Mouse (Mus musculus): ENCODE data around the gene Cmas. TPM values are rescaled to one million over a fixed set of nuclear protein-coding genes. Genes with fewer than 3 reads are reported as not detected.

Cmas gene
- 10 to 100 TPM in 22 of 26 experiments, 1 to 10 TPM in 4; 5.7 to 76.5 (median 31.4) TPM for total RNA-seq (2018; cell fraction: chromatin; rRNA removed)
- 10 to 100 TPM; 28.3 to 52.6 (median 38.4) TPM for total RNA-seq (2018; cell fraction: cytosol; rRNA removed)
- 10 to 100 TPM in 25 of 26 experiments, 1 to 10 TPM in 1; 9.8 to 56.1 (median 20.5) TPM for total RNA-seq (2018; cell fraction: nucleus; rRNA removed)
- 40.5 to 57.4 TPM (median 55.1 TPM) in 3 replicates for polyA plus RNA-seq (2018)

DNA sequence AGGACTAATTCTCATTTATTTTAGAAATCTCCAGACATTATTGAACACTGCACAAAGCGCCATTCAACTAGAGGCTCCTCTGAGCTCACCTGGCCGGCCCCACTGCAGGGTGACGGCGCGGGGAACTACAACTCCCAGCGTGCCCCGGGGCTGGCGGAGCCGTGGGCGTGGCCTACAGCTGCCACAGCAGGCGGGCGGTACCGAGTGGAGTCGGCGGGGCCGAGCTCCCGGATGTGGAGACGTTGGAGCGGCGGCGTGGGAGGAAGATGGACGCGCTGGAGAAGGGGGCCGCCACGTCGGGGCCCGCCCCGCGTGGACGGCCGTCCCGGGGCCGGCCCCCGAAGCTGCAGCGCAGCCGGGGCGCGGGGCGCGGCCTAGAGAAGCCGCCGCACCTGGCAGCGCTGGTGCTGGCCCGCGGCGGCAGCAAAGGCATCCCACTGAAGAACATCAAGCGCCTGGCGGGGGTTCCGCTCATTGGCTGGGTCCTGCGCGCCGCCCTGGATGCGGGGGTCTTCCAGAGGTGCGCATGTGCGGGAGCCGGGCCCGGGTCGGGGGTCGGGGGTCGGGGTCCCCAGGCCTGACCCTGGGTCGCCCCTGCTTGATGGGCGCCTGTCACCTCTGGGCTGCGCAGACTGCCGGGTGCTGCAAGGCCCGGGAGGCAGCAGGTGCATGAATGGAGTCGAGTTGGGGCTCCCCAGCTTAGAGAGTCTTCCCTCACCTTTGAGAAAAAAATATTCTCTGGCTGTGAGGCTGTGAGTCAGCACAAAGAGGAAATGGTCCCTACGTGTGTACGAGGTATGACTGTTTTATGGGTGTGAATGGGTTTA is at the start of gene Cmas:
Cmas (plus strand) TSS at position 180 of the 827 bp plus-strand sequence.
- H3K79me2 ChIP-seq (ENCODE audit: inconsistent target) = peaks cover 48% of the 10 kb centered on the region
- H3K4me3 ChIP-seq (ENCODE audit: inconsistent target) = peak within 1 kb of the TSS; percentile 62
- under 1% methylated on average over 68 of the region's 68 CpGs for WGBS (ENCODE audit: missing documents)
- H3K36me3 ChIP-seq (ENCODE audit: inconsistent target) = no peaks in the 10 kb centered on the region
- peak within 1 kb of the TSS; percentile 24 for H3K27ac ChIP-seq

GRCm38 (mm10) chr6:142706688-142707087 is 49.8 kb upstream of the Cmas start:
- Histone ChIP-seq H3K36me3 (ENCODE audit: inconsistent target) (no peaks in the 10 kb centered on the region), H3K79me2 (ENCODE audit: inconsistent target) (no peaks in the 10 kb centered on the region), H3K27ac (no peak overlapping the region), H3K4me3 (ENCODE audit: inconsistent target) (no peak overlapping the region)
- WGBS (ENCODE audit: missing documents) = 82% methylated on average over 3 of the region's 3 CpGs

GRCm38 (mm10) chr6:142708369-142708768 is 48.1 kb upstream of the Cmas start:
- 66% methylated on average over 6 of the region's 6 CpGs for WGBS (ENCODE audit: missing documents)
- H3K36me3 ChIP-seq (ENCODE audit: inconsistent target) = no peaks in the 10 kb centered on the region
- no peak overlapping the region for H3K27ac ChIP-seq
- no peak overlapping the region for H3K4me3 ChIP-seq (ENCODE audit: inconsistent target)
- H3K79me2 ChIP-seq (ENCODE audit: inconsistent target) = no peaks in the 10 kb centered on the region

DNA sequence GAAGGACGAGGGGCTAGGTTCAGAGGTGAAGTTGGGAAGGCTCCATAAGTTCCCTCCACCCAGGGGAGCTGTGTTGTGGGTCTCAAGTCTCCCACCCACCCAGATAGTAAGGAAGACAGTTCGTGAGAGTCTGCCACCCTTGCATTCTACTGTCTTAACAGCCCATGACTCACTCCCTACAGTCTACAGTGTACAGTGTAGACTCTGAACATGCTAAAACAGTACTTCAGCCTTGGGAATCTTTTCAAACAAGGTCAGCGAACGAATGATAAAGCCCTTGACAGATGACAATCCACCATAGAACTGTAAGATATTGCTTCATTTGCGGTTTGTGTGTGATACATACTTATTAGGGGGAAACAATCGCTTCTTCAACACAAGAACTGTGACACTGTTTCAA is 45.8 kb upstream of the Cmas start:
- no peak overlapping the region for H3K27ac ChIP-seq
- WGBS (ENCODE audit: missing documents) = 97% methylated on average over 6 of the region's 6 CpGs
- no peaks in the 10 kb centered on the region for H3K36me3 ChIP-seq (ENCODE audit: inconsistent target)
- no peak overlapping the region for H3K4me3 ChIP-seq (ENCODE audit: inconsistent target)
- no peaks in the 10 kb centered on the region for H3K79me2 ChIP-seq (ENCODE audit: inconsistent target)

- Histone ChIP-seq H3K27ac (no peak overlapping the region), H3K79me2 (ENCODE audit: inconsistent target) (no peaks in the 10 kb centered on the region), H3K4me3 (ENCODE audit: inconsistent target) (no peak overlapping the region), H3K36me3 (ENCODE audit: inconsistent target) (no peaks in the 10 kb centered on the region)
- 35% methylated on average over 3 of the region's 4 CpGs for WGBS (ENCODE audit: missing documents)
These were observed 45.4 kb upstream of the Cmas start for GRCm38 (mm10) chr6:142711106-142711505.

DNA sequence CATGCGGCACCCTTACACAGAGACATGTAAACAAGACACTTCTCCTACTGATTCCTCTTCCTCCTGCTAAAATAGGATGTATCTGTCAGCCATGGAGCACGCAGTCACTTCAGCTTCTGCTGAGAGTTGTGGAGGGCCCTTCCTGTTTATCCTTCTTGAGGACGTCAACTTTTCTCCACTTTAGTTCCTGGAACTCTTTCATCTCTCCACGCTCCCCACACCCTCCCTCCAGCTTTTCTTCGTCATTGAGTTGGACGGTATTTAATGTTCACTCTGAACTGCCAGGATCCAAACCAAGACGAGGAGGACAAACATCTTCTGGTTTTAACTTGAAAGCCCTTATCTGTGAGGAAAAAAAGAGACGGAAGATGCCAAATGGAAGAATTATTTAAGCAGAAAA is 41.5 kb upstream of the Cmas start:
- no peak overlapping the region for H3K27ac ChIP-seq
- H3K79me2 ChIP-seq (ENCODE audit: inconsistent target) = no peaks in the 10 kb centered on the region
- no peaks in the 10 kb centered on the region for H3K36me3 ChIP-seq (ENCODE audit: inconsistent target)

DNA sequence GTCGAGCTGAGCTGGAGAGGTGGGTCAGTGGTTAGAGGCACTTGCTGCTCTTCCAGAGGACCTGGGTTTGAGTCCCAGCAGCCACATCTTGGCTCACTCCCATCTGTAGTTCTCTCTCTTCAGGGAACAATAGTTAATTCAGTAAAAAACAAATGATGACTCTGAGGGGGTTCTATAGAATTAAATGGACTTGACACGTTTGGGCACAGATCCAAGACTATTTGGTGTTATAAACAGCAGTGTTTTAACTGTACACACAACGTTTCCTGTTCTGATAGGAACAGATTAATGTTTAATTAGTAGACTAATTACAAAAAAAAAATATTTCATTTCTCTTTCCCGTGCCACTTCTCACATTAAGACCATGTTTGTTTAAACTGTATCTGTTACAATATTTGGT is 39.3 kb upstream of the Cmas start:
- WGBS (ENCODE audit: missing documents) = 88% methylated on average over 4 of the region's 4 CpGs
- Histone ChIP-seq H3K36me3 (ENCODE audit: inconsistent target) (no peaks in the 10 kb centered on the region), H3K27ac (no peak overlapping the region), H3K4me3 (ENCODE audit: inconsistent target) (no peak overlapping the region), H3K79me2 (ENCODE audit: inconsistent target) (no peaks in the 10 kb centered on the region)

More for the DNA sequence above, 41.5 kb upstream of the Cmas start:
- 81% methylated on average over 8 of the region's 8 CpGs for WGBS (ENCODE audit: missing documents)
- H3K4me3 ChIP-seq (ENCODE audit: inconsistent target) = no peak overlapping the region

GRCm38 (mm10) chr6:142718167-142718566 is 38.3 kb upstream of the Cmas start:
- 90% methylated on average over 7 of the region's 7 CpGs for WGBS (ENCODE audit: missing documents)
- H3K4me3 ChIP-seq (ENCODE audit: inconsistent target) = no peak overlapping the region
- H3K79me2 ChIP-seq (ENCODE audit: inconsistent target) = no peaks in the 10 kb centered on the region
- no peak overlapping the region for H3K27ac ChIP-seq
- H3K36me3 ChIP-seq (ENCODE audit: inconsistent target) = no peaks in the 10 kb centered on the region

DNA sequence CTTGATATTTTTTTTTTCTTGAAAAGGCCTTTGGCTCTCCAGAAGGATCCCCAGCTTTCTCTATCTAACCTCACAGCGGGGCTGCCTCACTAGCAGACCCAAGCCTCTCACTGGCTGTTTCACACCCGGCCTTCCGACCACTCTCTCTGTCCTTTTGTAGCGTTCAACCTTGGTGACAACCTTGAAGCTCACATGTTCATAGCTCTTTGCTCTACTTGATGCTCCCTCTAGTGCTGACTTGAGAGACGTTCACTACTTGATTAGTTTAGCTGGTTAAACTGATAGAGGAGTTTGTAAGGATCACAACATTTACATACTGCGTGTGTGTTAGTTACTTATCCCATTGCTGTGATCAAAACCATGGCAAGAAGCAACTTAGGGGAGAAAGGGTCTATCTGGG is 35.8 kb upstream of the Cmas start:
- no peaks in the 10 kb centered on the region for H3K79me2 ChIP-seq (ENCODE audit: inconsistent target)
- no peak overlapping the region for H3K4me3 ChIP-seq (ENCODE audit: inconsistent target)
- no peak overlapping the region for H3K27ac ChIP-seq
- no peaks in the 10 kb centered on the region for H3K36me3 ChIP-seq (ENCODE audit: inconsistent target)
- 76% methylated on average over 6 of the region's 6 CpGs for WGBS (ENCODE audit: missing documents)

DNA sequence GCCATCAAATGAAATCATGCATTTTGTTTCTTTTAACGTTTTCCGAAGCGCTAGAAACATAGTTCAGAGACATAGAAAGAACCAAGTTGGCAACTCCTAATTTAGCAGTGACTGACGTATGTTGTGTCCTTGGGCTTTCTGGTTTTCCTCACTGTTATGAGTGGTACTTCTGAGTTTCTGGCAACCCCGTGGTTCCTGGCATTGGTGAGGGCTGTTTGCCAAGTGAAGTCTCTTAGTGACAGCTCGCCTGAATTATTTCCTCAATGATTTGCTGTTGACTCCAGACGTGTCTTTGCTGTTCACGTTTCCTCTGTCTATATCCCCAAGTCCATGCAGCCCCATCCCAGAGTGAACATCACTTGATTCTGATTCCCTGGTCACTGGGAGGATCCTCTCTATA is 34.8 kb upstream of the Cmas start:
- no peaks in the 10 kb centered on the region for H3K79me2 ChIP-seq (ENCODE audit: inconsistent target)
- H3K36me3 ChIP-seq (ENCODE audit: inconsistent target) = no peaks in the 10 kb centered on the region
- H3K4me3 ChIP-seq (ENCODE audit: inconsistent target) = no peak overlapping the region
- H3K27ac ChIP-seq = no peak overlapping the region
- WGBS (ENCODE audit: missing documents) = 60% methylated on average over 8 of the region's 8 CpGs

GRCm38 (mm10) chr6:142726032-142726431 is 30.5 kb upstream of the Cmas start:
- 86% methylated on average over 4 of the region's 4 CpGs for WGBS (ENCODE audit: missing documents)
- H3K36me3 ChIP-seq (ENCODE audit: inconsistent target) = no peaks in the 10 kb centered on the region
- H3K4me3 ChIP-seq (ENCODE audit: inconsistent target) = no peak overlapping the region
- no peak overlapping the region for H3K27ac ChIP-seq
- H3K79me2 ChIP-seq (ENCODE audit: inconsistent target) = no peaks in the 10 kb centered on the region

GRCm38 (mm10) chr6:142732567-142733290 is 23.8 kb upstream of the Cmas start:
- H3K36me3 ChIP-seq (ENCODE audit: inconsistent target) = no peaks in the 10 kb centered on the region
- no peaks in the 10 kb centered on the region for H3K79me2 ChIP-seq (ENCODE audit: inconsistent target)
- H3K4me3 ChIP-seq (ENCODE audit: inconsistent target) = no peak overlapping the region
- H3K27ac ChIP-seq = no peak overlapping the region
- WGBS (ENCODE audit: missing documents) = 82% methylated on average over 14 of the region's 14 CpGs

DNA sequence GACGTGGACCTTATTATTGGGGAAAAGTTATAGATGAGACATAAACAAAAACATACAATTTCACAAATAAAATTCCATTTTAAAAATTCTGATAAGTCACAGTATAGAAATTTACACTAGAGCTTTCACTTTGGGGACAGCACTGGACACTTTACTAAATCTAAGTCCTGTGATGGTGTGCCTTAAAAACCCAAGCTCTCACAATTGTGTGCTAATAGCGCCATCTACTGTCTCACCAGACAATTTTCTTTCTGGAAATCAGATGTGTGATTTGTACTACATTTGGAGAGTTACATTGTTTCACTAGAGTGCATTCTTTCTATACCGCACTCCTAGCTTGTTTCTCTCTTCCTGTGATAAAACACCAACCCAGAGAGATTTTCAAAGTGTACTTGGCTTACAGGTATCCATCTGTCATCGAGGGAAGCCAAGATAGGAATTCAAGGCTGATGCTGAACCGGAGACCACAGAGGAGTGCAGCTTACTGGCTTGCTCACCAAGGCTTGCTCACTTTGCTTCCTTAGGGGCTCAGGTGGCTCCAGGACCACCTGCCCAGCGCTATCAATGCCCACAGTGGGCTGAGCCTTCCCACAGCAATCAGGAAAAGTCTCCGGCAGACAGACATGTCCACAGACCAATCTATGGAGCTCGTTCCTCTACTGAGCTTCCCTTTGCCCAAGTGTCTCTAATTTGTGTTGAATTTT is 21.0 kb upstream of the Cmas start:
- WGBS (ENCODE audit: missing documents) = 50% methylated on average over 8 of the region's 8 CpGs

DNA sequence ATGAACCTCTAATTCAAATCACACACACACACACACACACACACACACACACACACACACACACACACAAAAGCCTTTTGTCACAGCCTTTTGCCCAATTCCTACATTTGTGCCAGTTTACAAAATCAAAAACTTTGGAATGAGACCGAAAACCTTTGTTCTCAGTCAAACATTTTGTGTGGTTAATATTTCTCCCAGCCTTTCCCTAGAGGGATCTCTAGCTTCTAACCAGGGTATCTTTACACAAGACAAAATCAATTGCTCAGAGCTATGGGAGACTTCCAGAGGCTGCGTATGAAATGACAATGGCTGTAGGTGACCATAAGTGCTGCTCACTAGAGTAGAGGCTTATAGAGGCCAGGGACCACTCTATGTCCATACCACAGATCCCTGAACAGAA is 18.3 kb upstream of the Cmas start:
- Histone ChIP-seq H3K4me3 (ENCODE audit: inconsistent target) (no peak overlapping the region), H3K79me2 (ENCODE audit: inconsistent target) (no peaks in the 10 kb centered on the region), H3K27ac (no peak overlapping the region), H3K36me3 (ENCODE audit: inconsistent target) (no peaks in the 10 kb centered on the region)
- WGBS (ENCODE audit: missing documents) = 86% methylated on average over 2 of the region's 2 CpGs

More for the DNA sequence above, 21.0 kb upstream of the Cmas start:
- H3K79me2 ChIP-seq (ENCODE audit: inconsistent target) = no peaks in the 10 kb centered on the region
- no peaks in the 10 kb centered on the region for H3K36me3 ChIP-seq (ENCODE audit: inconsistent target)
- no peak overlapping the region for H3K27ac ChIP-seq
- H3K4me3 ChIP-seq (ENCODE audit: inconsistent target) = no peak overlapping the region
